Mouse (Mus musculus): ENCODE measurements around the gene Boll. TPM values are rescaled to one million over a fixed set of nuclear protein-coding genes. Genes with fewer than 3 reads are reported as not detected.
"Not testable (repeated sequence)": the region's sequence is repeated elsewhere in the genome, so short reads cannot be mapped to it uniquely, and the experiment has no call there.

Gene Boll
- polyA plus RNA-seq, 1 experiment from 2014 or later: 0.37 TPM

GRCm38 (mm10) chr1:55399891-55400290 is 36.6 kb upstream of the Boll start:
- no peak for DNase-seq (ENCODE audit: low spot score)
- Histone ChIP-seq H3K27ac (ENCODE audit: low read depth, low read length) (no peak overlapping the region), H3K9me3 (ENCODE audit: control insufficient read depth, low read length) (no peaks in the 10 kb centered on the region), H3K36me3 (ENCODE audit: control insufficient read depth, insufficient read depth, low read length) (no peaks in the 10 kb centered on the region), H3K9ac (ENCODE audit: low read depth, low read length) (no peak overlapping the region), H3K4me1 (replicated peaks; ENCODE audit: control insufficient read depth, insufficient read depth, low read length) (no peaks in the 10 kb centered on the region), H3K4me3 (ENCODE audit: low read depth, low read length) (no peak overlapping the region), H3K4me2 (no peak overlapping the region), H3K27me3 (replicated peaks; ENCODE audit: control insufficient read depth, insufficient read depth, low read length) (peaks cover 4% of the 10 kb centered on the region)
- 61% methylated on average over 5 of the region's 5 CpGs for WGBS
- ATAC-seq (replicated peaks; ENCODE audit: low FRiP score): no peak

- ATAC-seq (replicated peaks; ENCODE audit: low FRiP score) (no peak), DNase-seq (ENCODE audit: low spot score) (peak; percentile 63)
- no peaks in the 10 kb centered on the region for H3K36me3 ChIP-seq (ENCODE audit: control insufficient read depth, insufficient read depth, low read length)
- WGBS: 22% methylated on average over 9 of the region's 9 CpGs
- no peak overlapping the region for H3K27ac ChIP-seq (ENCODE audit: low read depth, low read length)
- no peak overlapping the region for H3K4me3 ChIP-seq (ENCODE audit: low read depth, low read length)
- no peak overlapping the region for H3K9ac ChIP-seq (ENCODE audit: low read depth, low read length)
- no peaks in the 10 kb centered on the region for H3K9me3 ChIP-seq (ENCODE audit: control insufficient read depth, low read length)
- no peaks in the 10 kb centered on the region for H3K4me1 ChIP-seq (replicated peaks; ENCODE audit: control insufficient read depth, insufficient read depth, low read length)
- no peaks in the 10 kb centered on the region for H3K27me3 ChIP-seq (replicated peaks; ENCODE audit: control insufficient read depth, insufficient read depth, low read length)
- no peak overlapping the region for H3K4me2 ChIP-seq
These were observed 20.0 kb upstream of the Boll start for GRCm38 (mm10) chr1:55383114-55383773.

- H3K4me1 ChIP-seq (replicated peaks; ENCODE audit: control insufficient read depth, insufficient read depth, low read length): no peaks in the 10 kb centered on the region
- no peak for ATAC-seq (replicated peaks; ENCODE audit: low FRiP score)
These were observed 17.3 kb upstream of the Boll start for GRCm38 (mm10) chr1:55380527-55380926.

GRCm38 (mm10) chr1:55372626-55373025 is 9.4 kb upstream of the Boll start:
- Histone ChIP-seq H3K4me1 (replicated peaks; ENCODE audit: control insufficient read depth, insufficient read depth, low read length) (no peaks in the 10 kb centered on the region), H3K4me3 (ENCODE audit: low read depth, low read length) (no peak overlapping the region), H3K4me2 (no peak overlapping the region), H3K27me3 (replicated peaks; ENCODE audit: control insufficient read depth, insufficient read depth, low read length) (no peaks in the 10 kb centered on the region), H3K36me3 (ENCODE audit: control insufficient read depth, insufficient read depth, low read length) (no peaks in the 10 kb centered on the region), H3K27ac (ENCODE audit: low read depth, low read length) (no peak overlapping the region), H3K9ac (ENCODE audit: low read depth, low read length) (no peak overlapping the region), H3K9me3 (ENCODE audit: control insufficient read depth, low read length) (no peaks in the 10 kb centered on the region)
- WGBS: 77% methylated on average over 3 of the region's 3 CpGs
- DNase-seq (ENCODE audit: low spot score) (no peak), ATAC-seq (replicated peaks; ENCODE audit: low FRiP score) (no peak)

More at GRCm38 (mm10) chr1:55380527-55380926, 17.3 kb upstream of the Boll start:
- DNase-seq (ENCODE audit: low spot score): no peak
- Histone ChIP-seq H3K27ac (ENCODE audit: low read depth, low read length) (no peak overlapping the region), H3K4me3 (ENCODE audit: low read depth, low read length) (no peak overlapping the region), H3K36me3 (ENCODE audit: control insufficient read depth, insufficient read depth, low read length) (no peaks in the 10 kb centered on the region), H3K9ac (ENCODE audit: low read depth, low read length) (no peak overlapping the region), H3K4me2 (no peak overlapping the region), H3K9me3 (ENCODE audit: control insufficient read depth, low read length) (no peaks in the 10 kb centered on the region), H3K27me3 (replicated peaks; ENCODE audit: control insufficient read depth, insufficient read depth, low read length) (no peaks in the 10 kb centered on the region)
- 84% methylated on average over 2 of the region's 2 CpGs for WGBS

- DNase-seq (ENCODE audit: low spot score) (peak; percentile 60), ATAC-seq (replicated peaks; ENCODE audit: low FRiP score) (peak; percentile 84)
- Histone ChIP-seq H3K27me3 (replicated peaks; ENCODE audit: control insufficient read depth, insufficient read depth, low read length) (peaks cover 19% of the 10 kb centered on the region), H3K4me3 (ENCODE audit: low read depth, low read length) (peak overlapping the region; percentile 53), H3K9me3 (ENCODE audit: control insufficient read depth, low read length) (0 out of 2 replicates have a peak, but pooled peaks cover 4% of the 10 kb centered on the region), H3K4me2 (peak overlapping the region; percentile 80), H3K9ac (ENCODE audit: low read depth, low read length) (peak overlapping the region; percentile 48), H3K4me1 (replicated peaks; ENCODE audit: control insufficient read depth, insufficient read depth, low read length) (no peaks in the 10 kb centered on the region), H3K36me3 (ENCODE audit: control insufficient read depth, insufficient read depth, low read length) (no peaks in the 10 kb centered on the region), H3K27ac (ENCODE audit: low read depth, low read length) (no peak overlapping the region)
- 6% methylated on average over 27 of the region's 27 CpGs for WGBS
These were observed 317 bp upstream of the Boll start for GRCm38 (mm10) chr1:55363586-55363985.

- H3K4me3 ChIP-seq (ENCODE audit: low read depth, low read length): peak overlapping the region; percentile 53
- H3K36me3 ChIP-seq (ENCODE audit: control insufficient read depth, insufficient read depth, low read length): no peaks in the 10 kb centered on the region
- peaks cover 19% of the 10 kb centered on the region for H3K27me3 ChIP-seq (replicated peaks; ENCODE audit: control insufficient read depth, insufficient read depth, low read length)
- H3K4me2 ChIP-seq: peak overlapping the region; percentile 80; the same call in 1 of the 2 replicates
- no peaks in the 10 kb centered on the region for H3K4me1 ChIP-seq (replicated peaks; ENCODE audit: control insufficient read depth, insufficient read depth, low read length)
- DNase-seq (ENCODE audit: low spot score) (no peak), ATAC-seq (replicated peaks; ENCODE audit: low FRiP score) (peak; percentile 47; the same call in 1 of the 2 replicates)
- 0 out of 2 replicates have a peak, but pooled peaks cover 4% of the 10 kb centered on the region for H3K9me3 ChIP-seq (ENCODE audit: control insufficient read depth, low read length)
- no peak overlapping the region for H3K9ac ChIP-seq (ENCODE audit: low read depth, low read length)
- H3K27ac ChIP-seq (ENCODE audit: low read depth, low read length): no peak overlapping the region
- WGBS: 44% methylated on average over 48 of the region's 49 CpGs
These were observed 635 bp downstream of the Boll start for GRCm38 (mm10) chr1:55362634-55363033.

GRCm38 (mm10) chr1:55351914-55352313 is 11.4 kb downstream of the Boll start:
- ATAC-seq (replicated peaks; ENCODE audit: low FRiP score); H3K27ac ChIP-seq (ENCODE audit: low read depth, low read length); H3K4me1 ChIP-seq (replicated peaks; ENCODE audit: control insufficient read depth, insufficient read depth, low read length); DNase-seq (ENCODE audit: low spot score); H3K36me3 ChIP-seq (ENCODE audit: control insufficient read depth, insufficient read depth, low read length); H3K4me3 ChIP-seq (ENCODE audit: low read depth, low read length); H3K9ac ChIP-seq (ENCODE audit: low read depth, low read length); H3K27me3 ChIP-seq (replicated peaks; ENCODE audit: control insufficient read depth, insufficient read depth, low read length); H3K4me2 ChIP-seq; H3K9me3 ChIP-seq (ENCODE audit: control insufficient read depth, low read length): not testable (repeated sequence)
- 59% methylated on average over 2 of the region's 2 CpGs for WGBS

- 77% methylated on average over 5 of the region's 5 CpGs for WGBS
- not testable (repeated sequence) for H3K9me3 ChIP-seq (ENCODE audit: control insufficient read depth, low read length); H3K36me3 ChIP-seq (ENCODE audit: control insufficient read depth, insufficient read depth, low read length)
These were observed 37.8 kb downstream of the Boll start for GRCm38 (mm10) chr1:55325496-55325895.

GRCm38 (mm10) chr1:55301077-55301476 is 62.2 kb downstream of the Boll start:
- H3K27ac ChIP-seq (ENCODE audit: low read depth, low read length): no peak overlapping the region
- H3K9ac ChIP-seq (ENCODE audit: low read depth, low read length): no peak overlapping the region
- no peaks in the 10 kb centered on the region for H3K9me3 ChIP-seq (ENCODE audit: control insufficient read depth, low read length)
- ATAC-seq (replicated peaks; ENCODE audit: low FRiP score) (no peak), DNase-seq (ENCODE audit: low spot score) (no peak)
- no peaks in the 10 kb centered on the region for H3K27me3 ChIP-seq (replicated peaks; ENCODE audit: control insufficient read depth, insufficient read depth, low read length)
- no peak overlapping the region for H3K4me2 ChIP-seq
- H3K4me3 ChIP-seq (ENCODE audit: low read depth, low read length): no peak overlapping the region
- H3K36me3 ChIP-seq (ENCODE audit: control insufficient read depth, insufficient read depth, low read length): no peaks in the 10 kb centered on the region
- H3K4me1 ChIP-seq (replicated peaks; ENCODE audit: control insufficient read depth, insufficient read depth, low read length): no peaks in the 10 kb centered on the region

More at GRCm38 (mm10) chr1:55325496-55325895, 37.8 kb downstream of the Boll start:
- not testable (repeated sequence) for H3K9ac ChIP-seq (ENCODE audit: low read depth, low read length); H3K4me3 ChIP-seq (ENCODE audit: low read depth, low read length); H3K4me1 ChIP-seq (replicated peaks; ENCODE audit: control insufficient read depth, insufficient read depth, low read length); H3K27me3 ChIP-seq (replicated peaks; ENCODE audit: control insufficient read depth, insufficient read depth, low read length); DNase-seq (ENCODE audit: low spot score); ATAC-seq (replicated peaks; ENCODE audit: low FRiP score); H3K27ac ChIP-seq (ENCODE audit: low read depth, low read length); H3K4me2 ChIP-seq

Data from liver, embryonic 11.5 days (tissue).